Mouse (Mus musculus) hindbrain, embryonic 12.5 days (tissue): ENCODE data around the gene Osbpl11. TPM values are rescaled to one million over a fixed set of nuclear protein-coding genes. Genes with fewer than 3 reads are reported as not detected.

Experiments used
- ATAC-seq: fragments of 200-750 bp; cut with Nextera tagmentation; 2 replicates; pipeline ENCODE4 v1.8.0; 2017; ENCODE audit warnings: moderate TSS enrichment; ENCODE audit not compliant: low FRiP score
- H3K27ac ChIP-seq: fragments of 300-500 bp; sonication (generic); 2 replicates; pipeline ENCODE4 v1.5.1; 2016; ENCODE audit warnings: mild to moderate bottlenecking
- H3K27me3 ChIP-seq: fragments of 300-500 bp; sonication (generic); 2 replicates; pipeline ENCODE4 v1.6.1; 2016; ENCODE audit warnings: mild to moderate bottlenecking
- H3K36me3 ChIP-seq: fragments of 300-500 bp; sonication (generic); 2 replicates; pipeline ENCODE4 v1.6.1; 2016; ENCODE audit warnings: mild to moderate bottlenecking
- H3K4me1 ChIP-seq: fragments of 300-500 bp; sonication (generic); 2 replicates; pipeline ENCODE4 v1.6.1; 2016
- H3K4me2 ChIP-seq: fragments of 300-500 bp; sonication (generic); replicated peaks from 2 replicates; pipeline ENCODE4 v1.6.1; 2016; ENCODE audit warnings: mild to moderate bottlenecking
- H3K4me3 ChIP-seq: fragments of 300-500 bp; sonication (generic); 2 replicates; pipeline ENCODE4 v1.5.1; 2016; ENCODE audit warnings: mild to moderate bottlenecking
- H3K9ac ChIP-seq: fragments of 300-500 bp; sonication (generic); 2 replicates; pipeline ENCODE4 v1.6.1; 2016; ENCODE audit warnings: mild to moderate bottlenecking, moderate library complexity
- H3K9me3 ChIP-seq: fragments of 300-500 bp; sonication (generic); replicated peaks from 2 replicates; pipeline ENCODE4 v1.6.1; 2016; ENCODE audit warnings: mild to moderate bottlenecking
- WGBS: fragments of 180-500 bp; shearing (Covaris S2); methylation state at CpG from one replicate; pipeline ENCODE4 v1.1.7; 2016; 5-methylcytosine and 5-hydroxymethylcytosine counted together
- polyA plus RNA-seq: library from polyadenylated mRNA; unstranded; fragments of >200 nt; fragmentation: Nextera tagmentation; extraction: Ambion mirVana; gene quantifications from 2 replicates; pipeline ENCODE4 v1.2.1, GENCODE M21; 2016

Osbpl11 gene
- polyA plus RNA-seq, 1 experiment from 2014 or later: 29.2 TPM

DNA sequence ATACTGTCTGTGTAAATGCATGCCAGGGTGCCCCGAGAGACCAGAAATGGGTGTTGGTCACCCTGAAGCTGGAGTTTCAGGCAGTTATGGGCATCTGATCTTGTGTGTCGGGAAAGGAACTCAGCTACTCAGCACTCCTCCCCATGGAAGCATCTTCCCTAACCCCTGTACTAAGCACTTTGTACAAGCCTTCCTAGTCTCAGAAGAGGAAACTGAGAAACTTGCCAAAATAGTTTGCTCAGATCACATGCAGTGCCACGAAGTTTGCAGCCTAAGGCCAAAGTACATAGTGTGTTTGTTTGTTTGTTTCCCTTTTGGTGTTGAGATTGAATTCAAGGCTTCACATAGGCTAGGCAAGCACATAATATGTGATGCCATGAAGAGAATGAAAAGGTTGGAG lies 5.0 kb upstream of the Osbpl11 start:
- Histone ChIP-seq H3K4me2 (no peak overlapping the region), H3K27me3 (no peaks in the 10 kb centered on the region), H3K27ac (no peak overlapping the region), H3K9me3 (no peaks in the 10 kb centered on the region), H3K4me1 (no peaks in the 10 kb centered on the region), H3K36me3 (no peaks in the 10 kb centered on the region), H3K9ac (no peak overlapping the region), H3K4me3 (no peak overlapping the region)
- 84% methylated on average over 3 of the region's 3 CpGs for WGBS
- no peak for ATAC-seq

DNA sequence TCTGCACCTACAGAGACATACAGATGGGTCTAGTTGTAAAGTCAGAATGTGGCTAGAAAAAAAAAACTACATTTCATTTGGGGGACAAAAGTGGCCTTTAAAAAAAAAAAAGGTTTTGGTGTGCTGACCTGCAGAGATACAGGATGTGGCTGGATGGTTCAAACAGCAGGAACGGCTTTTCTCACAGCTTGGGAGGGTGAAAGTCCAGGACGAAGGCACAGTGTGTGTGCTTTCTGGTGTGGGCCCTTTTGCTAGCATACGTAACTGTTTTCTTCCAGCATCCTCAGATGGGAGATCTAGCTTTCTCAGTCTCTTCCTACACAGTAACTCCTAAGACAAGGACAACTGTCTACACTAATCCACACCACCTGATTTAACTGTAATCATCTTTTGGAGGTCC lies 4.1 kb upstream of the Osbpl11 start:
- Histone ChIP-seq H3K27ac (no peak overlapping the region), H3K9me3 (no peaks in the 10 kb centered on the region), H3K4me3 (no peak overlapping the region), H3K4me2 (no peak overlapping the region), H3K36me3 (no peaks in the 10 kb centered on the region), H3K4me1 (peaks cover 2% of the 10 kb centered on the region), H3K27me3 (no peaks in the 10 kb centered on the region), H3K9ac (no peak overlapping the region)
- ATAC-seq: no peak
- 84% methylated on average over 3 of the region's 3 CpGs for WGBS

DNA sequence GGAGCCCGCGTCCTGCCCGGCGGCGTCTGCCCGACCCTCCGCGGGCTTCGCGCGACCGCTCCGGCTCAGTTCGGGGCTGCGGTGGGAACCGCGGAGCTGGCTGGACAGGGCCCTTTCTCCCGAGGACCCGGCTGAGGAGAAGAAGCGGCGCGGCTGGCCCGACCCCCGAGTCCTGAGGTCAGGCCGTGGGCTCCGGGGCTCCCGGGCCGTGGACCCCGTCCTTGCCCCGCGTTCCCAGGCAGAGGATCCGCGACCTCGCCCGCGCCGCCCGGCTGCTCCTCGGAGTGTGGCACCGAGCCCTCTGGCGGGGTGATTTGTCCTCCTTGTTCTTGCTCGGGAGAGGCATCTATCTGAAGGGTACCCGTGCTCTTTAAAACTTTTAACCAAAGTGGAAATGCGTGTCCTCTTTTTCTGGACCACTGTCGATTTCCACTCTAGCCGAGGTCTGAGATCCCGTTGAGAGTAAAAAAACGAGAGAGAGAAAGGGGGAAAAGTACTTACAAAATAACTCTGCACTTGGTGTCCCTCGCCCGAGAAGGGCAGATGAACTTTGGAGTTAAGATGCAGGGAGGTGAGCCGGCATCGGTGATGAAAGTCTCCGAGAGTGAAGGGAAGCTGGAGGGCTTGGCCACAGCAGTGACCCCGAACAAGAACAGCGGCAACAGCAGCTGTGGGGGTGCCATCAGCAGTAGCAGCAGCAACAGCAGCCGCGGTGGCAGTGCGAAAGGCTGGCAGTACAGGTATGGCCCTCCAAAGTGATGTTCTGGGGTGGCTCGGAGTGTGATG lies 583 bp downstream of the Osbpl11 start:
- H3K27ac ChIP-seq: peak overlapping the region; percentile 90
- H3K27me3 ChIP-seq: no peaks in the 10 kb centered on the region
- no peaks in the 10 kb centered on the region for H3K36me3 ChIP-seq
- ATAC-seq: peak; percentile 86
- under 1% methylated on average over 52 of the region's 59 CpGs for WGBS
- H3K4me3 ChIP-seq: peak overlapping the region; percentile 94
- peak overlapping the region; percentile 93 for H3K9ac ChIP-seq
- H3K9me3 ChIP-seq: no peaks in the 10 kb centered on the region
- H3K4me1 ChIP-seq: peaks cover 24% of the 10 kb centered on the region
- H3K4me2 ChIP-seq: peak overlapping the region; percentile 89

DNA sequence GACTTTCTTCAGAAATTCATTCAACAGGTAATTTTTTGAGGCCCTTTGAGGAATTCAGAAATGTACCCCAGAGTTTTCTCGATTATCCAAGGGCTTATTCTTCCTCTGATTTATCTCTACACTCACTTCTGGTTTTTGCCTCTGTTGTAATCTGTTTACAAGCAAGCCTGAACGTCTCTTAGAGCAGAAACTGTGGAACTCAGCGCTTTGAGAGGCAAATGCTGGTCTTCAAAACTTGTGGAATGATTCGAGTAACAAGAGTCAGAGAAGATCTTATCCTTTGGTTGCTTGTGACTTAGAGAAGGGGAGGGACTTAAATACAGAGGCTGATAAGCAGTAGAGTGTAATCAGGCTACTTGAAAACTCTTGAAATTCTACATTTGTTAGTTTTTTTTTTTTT lies 1.3 kb downstream of the Osbpl11 start:
- Histone ChIP-seq H3K4me3 (peak overlapping the region; percentile 94), H3K4me2 (peak overlapping the region; percentile 89), H3K9me3 (no peaks in the 10 kb centered on the region), H3K27me3 (no peaks in the 10 kb centered on the region), H3K4me1 (peaks cover 24% of the 10 kb centered on the region), H3K9ac (peak overlapping the region; percentile 93), H3K27ac (no peak overlapping the region), H3K36me3 (no peaks in the 10 kb centered on the region)
- ATAC-seq: no peak
- 35% methylated on average over 4 of the region's 4 CpGs for WGBS

DNA sequence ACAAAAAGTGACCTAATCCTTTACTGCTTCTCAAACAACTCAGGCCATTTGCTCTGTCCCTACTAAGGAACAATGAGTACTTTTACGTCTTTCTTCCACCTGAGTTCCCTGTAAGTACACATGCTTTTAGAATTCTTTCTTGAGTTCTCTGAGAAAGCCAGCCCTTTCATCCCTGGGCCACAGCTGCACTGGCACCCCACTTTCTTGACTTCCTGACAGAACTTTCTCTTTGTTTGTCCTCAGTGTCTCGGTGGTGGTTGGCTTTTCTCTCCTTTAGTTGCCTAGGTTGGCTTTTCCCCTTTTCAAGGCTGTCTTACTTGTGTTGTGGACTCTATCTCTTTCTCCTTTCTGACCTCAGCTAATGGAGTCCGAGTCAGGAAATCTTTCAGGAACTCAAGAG lies 3.2 kb downstream of the Osbpl11 start:
- no peak overlapping the region for H3K4me2 ChIP-seq
- no peak overlapping the region for H3K27ac ChIP-seq
- ATAC-seq: no peak
- H3K9ac ChIP-seq: no peak overlapping the region
- peaks cover 24% of the 10 kb centered on the region for H3K4me1 ChIP-seq
- no peaks in the 10 kb centered on the region for H3K9me3 ChIP-seq
- no peaks in the 10 kb centered on the region for H3K36me3 ChIP-seq
- WGBS: 49% methylated on average over 3 of the region's 3 CpGs
- H3K27me3 ChIP-seq: no peaks in the 10 kb centered on the region
- no peak overlapping the region for H3K4me3 ChIP-seq

DNA sequence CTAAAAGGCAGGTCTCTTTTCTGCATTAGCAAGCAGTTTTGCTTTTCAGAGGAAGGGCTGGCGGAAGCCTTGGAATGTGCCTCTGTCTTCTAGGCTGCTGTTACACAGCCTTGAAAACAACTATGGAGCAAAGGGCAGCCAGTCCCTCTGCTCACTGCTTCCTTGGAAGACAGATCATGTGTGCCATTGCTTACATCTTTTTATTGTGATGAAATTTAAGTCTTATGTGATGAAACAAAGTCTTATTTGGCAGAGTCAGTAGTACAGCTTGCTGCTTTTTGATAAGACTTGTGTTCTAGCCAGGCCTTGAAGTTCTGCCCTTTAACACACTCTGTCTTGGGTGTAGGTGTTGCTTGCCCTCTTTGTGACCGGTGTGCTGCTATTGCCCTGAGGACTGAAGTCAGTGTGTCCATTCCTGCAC lies 6.8 kb downstream of the Osbpl11 start:
- H3K27ac ChIP-seq: no peak overlapping the region
- ATAC-seq: no peak

DNA sequence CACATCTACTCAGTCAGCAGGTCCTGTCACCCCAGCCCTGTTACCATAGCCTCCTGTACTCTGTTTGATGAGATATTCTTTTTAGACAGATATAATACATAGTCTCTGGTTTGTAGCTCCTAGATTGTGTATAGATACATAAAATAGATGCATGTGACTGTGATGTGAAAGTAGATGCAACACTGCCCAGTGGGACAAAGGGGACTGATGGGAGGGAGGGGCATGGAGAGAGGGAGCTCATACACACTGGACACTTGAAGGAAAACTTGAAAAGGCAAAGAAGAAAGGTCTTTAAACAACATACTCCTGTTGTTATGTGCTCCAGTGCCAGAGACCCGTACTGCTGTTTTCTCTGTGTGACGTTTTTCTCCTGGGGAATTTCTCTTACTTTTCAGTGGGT lies 7.4 kb downstream of the Osbpl11 start:
- 75% methylated on average over 2 of the region's 2 CpGs for WGBS
- Histone ChIP-seq H3K4me2 (no peak overlapping the region), H3K9me3 (no peaks in the 10 kb centered on the region), H3K9ac (no peak overlapping the region), H3K4me1 (peaks cover 12% of the 10 kb centered on the region), H3K27me3 (no peaks in the 10 kb centered on the region), H3K4me3 (no peak overlapping the region), H3K27ac (no peak overlapping the region), H3K36me3 (no peaks in the 10 kb centered on the region)
- ATAC-seq: no peak

More for the DNA sequence above, 6.8 kb downstream of the Osbpl11 start:
- no peaks in the 10 kb centered on the region for H3K27me3 ChIP-seq
- no peaks in the 10 kb centered on the region for H3K36me3 ChIP-seq
- H3K4me3 ChIP-seq: no peak overlapping the region
- peaks cover 17% of the 10 kb centered on the region for H3K4me1 ChIP-seq
- WGBS: 81% methylated on average over 2 of the region's 2 CpGs
- H3K4me2 ChIP-seq: no peak overlapping the region
- no peak overlapping the region for H3K9ac ChIP-seq
- H3K9me3 ChIP-seq: no peaks in the 10 kb centered on the region

DNA sequence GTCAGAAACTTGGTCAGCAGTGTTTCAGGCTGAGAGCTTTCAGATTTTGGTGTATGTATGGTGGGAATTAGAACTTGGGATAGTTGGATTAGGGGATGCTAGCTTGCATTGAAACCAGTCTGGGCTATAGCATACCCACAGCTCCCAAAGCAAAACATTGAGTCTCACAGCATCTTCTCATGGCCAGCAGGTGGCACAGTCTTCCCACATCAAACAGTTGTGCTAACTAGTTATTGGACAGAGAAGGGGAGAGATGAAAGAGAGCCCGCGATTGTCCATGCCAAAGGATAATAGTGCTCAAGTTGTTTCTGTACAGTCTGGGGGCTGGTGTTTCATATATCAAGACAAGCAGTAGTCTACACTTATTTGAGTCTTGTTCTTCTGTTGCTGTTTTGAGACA lies 8.8 kb downstream of the Osbpl11 start:
- Histone ChIP-seq H3K36me3 (no peaks in the 10 kb centered on the region), H3K9ac (no peak overlapping the region), H3K27me3 (no peaks in the 10 kb centered on the region), H3K27ac (no peak overlapping the region), H3K4me3 (no peak overlapping the region), H3K4me1 (peaks cover 4% of the 10 kb centered on the region; the same call in 1 of the 2 replicates), H3K4me2 (no peak overlapping the region), H3K9me3 (no peaks in the 10 kb centered on the region)
- WGBS: 62% methylated on average over 2 of the region's 2 CpGs
- no peak for ATAC-seq

DNA sequence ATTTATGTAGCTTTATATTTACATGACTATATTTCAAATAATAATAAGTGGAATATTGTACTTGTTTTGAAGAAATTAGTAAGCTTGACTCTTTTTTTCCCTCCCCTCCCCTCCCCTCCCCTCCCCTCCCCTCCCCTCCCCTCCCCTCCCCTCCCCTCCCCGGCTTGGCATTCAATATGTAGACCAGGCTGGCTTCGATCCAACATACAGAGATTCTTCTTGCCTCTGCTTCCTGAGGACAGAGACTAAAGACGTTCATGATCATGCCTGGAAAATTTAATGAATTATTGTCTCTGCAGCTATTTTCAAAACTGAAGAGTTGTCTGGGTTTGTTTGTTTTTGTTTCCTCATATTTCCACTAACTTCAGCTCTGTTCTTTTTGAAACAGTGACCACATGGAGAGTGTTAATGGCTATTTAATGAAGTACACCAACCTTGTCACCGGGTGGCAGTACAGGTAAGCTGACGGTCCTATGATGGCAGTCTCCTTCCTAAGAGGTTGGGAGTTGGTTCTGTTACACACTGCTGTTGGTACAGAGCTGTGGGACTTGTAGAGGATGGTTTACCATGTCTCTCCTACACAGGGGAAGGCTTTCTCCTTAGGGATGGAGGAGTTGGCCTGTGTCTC lies 10.9 kb downstream of the Osbpl11 start:
- no peaks in the 10 kb centered on the region for H3K9me3 ChIP-seq
- no peak overlapping the region for H3K27ac ChIP-seq
- no peaks in the 10 kb centered on the region for H3K4me1 ChIP-seq
- no peak overlapping the region for H3K4me3 ChIP-seq
- H3K27me3 ChIP-seq: no peaks in the 10 kb centered on the region
- 67% methylated on average over 4 of the region's 5 CpGs for WGBS
- no peak overlapping the region for H3K4me2 ChIP-seq
- H3K36me3 ChIP-seq: peaks cover 12% of the 10 kb centered on the region
- ATAC-seq: no peak
- H3K9ac ChIP-seq: no peak overlapping the region

DNA sequence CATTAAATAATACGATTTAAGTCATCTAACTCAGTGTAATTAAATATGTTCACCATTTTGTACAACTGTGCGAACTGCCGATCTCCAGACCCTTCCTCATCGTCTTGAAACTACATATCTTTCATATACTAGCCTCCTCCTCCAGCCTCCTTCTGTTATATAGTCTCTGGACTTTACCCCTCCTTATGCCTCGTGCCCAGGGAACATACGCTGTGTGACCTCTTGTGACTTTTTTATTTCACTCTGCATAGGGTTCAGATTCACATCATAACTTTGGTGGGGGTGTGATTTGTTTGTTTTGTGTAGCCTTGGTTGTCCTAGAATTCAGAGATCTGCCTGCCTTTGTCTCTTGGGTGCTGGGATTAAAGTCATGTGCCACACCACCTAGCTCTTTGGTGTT lies 11.7 kb downstream of the Osbpl11 start:
- 90% methylated on average over 6 of the region's 6 CpGs for WGBS

DNA sequence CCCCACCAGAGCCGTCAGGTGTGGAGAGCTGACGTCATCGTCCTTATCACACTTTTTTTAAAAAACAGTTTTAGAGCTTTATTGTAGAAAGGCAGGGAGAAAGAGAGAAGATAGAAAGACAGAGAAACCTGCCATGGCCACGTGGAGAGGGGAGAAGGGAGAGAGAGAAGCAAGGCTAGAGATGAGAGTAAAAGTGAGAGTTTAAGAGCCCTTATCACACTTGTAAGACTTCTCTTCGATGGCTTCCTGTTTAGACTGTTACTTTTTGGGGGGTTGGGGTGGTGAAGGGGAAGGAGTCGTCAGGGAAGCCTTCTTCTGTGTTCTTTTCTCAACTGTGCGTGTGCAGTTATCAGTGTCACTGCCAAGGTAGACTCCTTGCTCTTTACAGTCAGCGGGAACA lies 15.7 kb downstream of the Osbpl11 start:
- H3K27ac ChIP-seq: no peak overlapping the region
- no peak overlapping the region for H3K9ac ChIP-seq
- no peaks in the 10 kb centered on the region for H3K27me3 ChIP-seq
- H3K9me3 ChIP-seq: no peaks in the 10 kb centered on the region
- H3K4me2 ChIP-seq: no peak overlapping the region
- H3K4me3 ChIP-seq: no peak overlapping the region
- peaks cover 26% of the 10 kb centered on the region for H3K36me3 ChIP-seq
- H3K4me1 ChIP-seq: no peaks in the 10 kb centered on the region
- no peak for ATAC-seq
- 89% methylated on average over 8 of the region's 8 CpGs for WGBS

More for the DNA sequence above, 11.7 kb downstream of the Osbpl11 start:
- no peak for ATAC-seq
- Histone ChIP-seq H3K36me3 (peaks cover 19% of the 10 kb centered on the region), H3K4me1 (no peaks in the 10 kb centered on the region), H3K9ac (no peak overlapping the region), H3K9me3 (no peaks in the 10 kb centered on the region), H3K27me3 (no peaks in the 10 kb centered on the region), H3K4me2 (no peak overlapping the region), H3K4me3 (no peak overlapping the region), H3K27ac (no peak overlapping the region)

DNA sequence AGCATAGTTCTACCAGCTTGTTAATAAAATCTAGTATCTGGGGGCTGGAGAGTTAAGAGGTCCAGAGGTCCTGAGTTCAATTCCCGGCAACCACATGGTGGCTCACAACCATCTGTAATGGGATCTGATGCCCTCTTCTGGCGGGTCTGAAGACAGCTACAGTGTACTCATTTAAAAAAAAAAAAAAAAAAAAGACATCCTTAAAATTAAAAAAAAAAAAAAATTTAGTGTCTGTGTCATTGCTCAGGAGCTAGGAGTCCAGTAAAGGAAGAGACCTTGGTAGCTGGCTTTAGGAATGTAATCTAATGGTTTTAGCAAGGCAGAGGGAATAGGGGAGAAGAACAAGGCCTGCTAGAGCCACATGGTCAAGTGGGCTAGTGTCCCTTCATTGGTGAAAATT lies 25.9 kb downstream of the Osbpl11 start:
- 80% methylated on average over 2 of the region's 2 CpGs for WGBS
- Histone ChIP-seq H3K27ac (no peak overlapping the region), H3K4me2 (no peak overlapping the region), H3K4me1 (no peaks in the 10 kb centered on the region), H3K27me3 (no peaks in the 10 kb centered on the region), H3K36me3 (peaks cover 66% of the 10 kb centered on the region), H3K9ac (no peak overlapping the region), H3K4me3 (no peak overlapping the region), H3K9me3 (no peaks in the 10 kb centered on the region)
- ATAC-seq: no peak
